Mouse (Mus musculus): ENCODE results near the gene Hrh1. TPM values are rescaled to one million over a fixed set of nuclear protein-coding genes. Genes with fewer than 3 reads are reported as not detected.

Gene Hrh1
- polyA plus RNA-seq, 1 experiment from 2014 or later = not detected

DNA sequence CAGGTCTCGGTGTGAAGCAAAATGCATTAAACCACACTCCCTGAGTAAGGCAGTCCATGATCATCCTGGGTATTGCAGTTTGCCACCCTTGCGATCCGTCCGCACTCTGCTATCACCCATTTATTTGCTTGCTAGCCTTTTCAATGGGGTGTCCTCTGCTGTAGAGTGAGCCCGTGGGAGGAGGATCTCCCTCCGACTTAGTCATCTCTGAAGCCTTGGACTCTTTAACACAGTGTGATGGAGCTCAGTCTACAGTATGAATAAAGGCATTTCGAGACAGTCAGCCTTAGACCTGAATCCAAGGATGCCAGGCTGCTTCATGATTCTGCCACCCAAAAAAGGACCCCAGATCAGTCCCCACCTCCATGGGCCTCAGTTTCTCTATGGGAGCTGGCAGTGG lies 25.0 kb upstream of the Hrh1 start:
- no peak for ATAC-seq (replicated peaks; ENCODE audit: insufficient number of reproducible peaks, low FRiP score, low TSS enrichment)

DNA sequence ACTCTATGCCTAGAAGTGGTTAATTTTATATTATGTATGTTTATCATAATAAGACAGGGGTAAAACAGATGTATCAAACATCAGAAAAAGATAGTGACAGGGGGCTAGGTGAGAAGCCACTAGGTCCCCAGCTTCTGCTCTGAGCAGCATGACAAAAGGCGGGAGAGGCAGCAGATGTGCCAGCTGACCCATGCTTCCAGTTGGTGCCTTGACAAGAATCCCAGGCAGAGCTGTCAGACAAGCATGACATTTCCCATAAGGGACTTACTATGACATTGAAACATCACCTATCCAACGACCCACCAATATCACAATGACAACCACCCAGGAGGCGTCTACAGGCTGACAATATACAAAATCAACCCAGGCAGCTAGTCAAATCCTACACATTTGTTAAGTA lies 16.9 kb upstream of the Hrh1 start:
- H3K4me1 ChIP-seq (ENCODE audit: control insufficient read depth, insufficient read depth, low read length) = no peaks in the 10 kb centered on the region
- WGBS (ENCODE audit: insufficient replicate concordance) = 56% methylated on average over 3 of the region's 3 CpGs
- H3K9me3 ChIP-seq (replicated peaks; ENCODE audit: control insufficient read depth, low read length) = no peaks in the 10 kb centered on the region
- H3K4me2 ChIP-seq = no peak overlapping the region
- H3K9ac ChIP-seq (ENCODE audit: low read depth, low read length) = no peak overlapping the region
- no peaks in the 10 kb centered on the region for H3K27me3 ChIP-seq (ENCODE audit: control insufficient read depth, insufficient read depth, low read length)
- no peak for ATAC-seq (replicated peaks; ENCODE audit: insufficient number of reproducible peaks, low FRiP score, low TSS enrichment)
- no peak overlapping the region for H3K27ac ChIP-seq (ENCODE audit: low read depth, low read length)
- H3K4me3 ChIP-seq (ENCODE audit: low read depth, low read length) = no peak overlapping the region
- H3K36me3 ChIP-seq (ENCODE audit: control insufficient read depth, insufficient read depth, low read length) = no peaks in the 10 kb centered on the region

More for the DNA sequence above, 25.0 kb upstream of the Hrh1 start:
- no peaks in the 10 kb centered on the region for H3K27me3 ChIP-seq (ENCODE audit: control insufficient read depth, insufficient read depth, low read length)
- 86% methylated on average over 7 of the region's 7 CpGs for WGBS (ENCODE audit: insufficient replicate concordance)
- no peak overlapping the region for H3K9ac ChIP-seq (ENCODE audit: low read depth, low read length)
- H3K36me3 ChIP-seq (ENCODE audit: control insufficient read depth, insufficient read depth, low read length) = no peaks in the 10 kb centered on the region
- no peak overlapping the region for H3K4me3 ChIP-seq (ENCODE audit: low read depth, low read length)
- no peaks in the 10 kb centered on the region for H3K4me1 ChIP-seq (ENCODE audit: control insufficient read depth, insufficient read depth, low read length)
- no peaks in the 10 kb centered on the region for H3K9me3 ChIP-seq (replicated peaks; ENCODE audit: control insufficient read depth, low read length)
- H3K4me2 ChIP-seq = no peak overlapping the region
- H3K27ac ChIP-seq (ENCODE audit: low read depth, low read length) = no peak overlapping the region

DNA sequence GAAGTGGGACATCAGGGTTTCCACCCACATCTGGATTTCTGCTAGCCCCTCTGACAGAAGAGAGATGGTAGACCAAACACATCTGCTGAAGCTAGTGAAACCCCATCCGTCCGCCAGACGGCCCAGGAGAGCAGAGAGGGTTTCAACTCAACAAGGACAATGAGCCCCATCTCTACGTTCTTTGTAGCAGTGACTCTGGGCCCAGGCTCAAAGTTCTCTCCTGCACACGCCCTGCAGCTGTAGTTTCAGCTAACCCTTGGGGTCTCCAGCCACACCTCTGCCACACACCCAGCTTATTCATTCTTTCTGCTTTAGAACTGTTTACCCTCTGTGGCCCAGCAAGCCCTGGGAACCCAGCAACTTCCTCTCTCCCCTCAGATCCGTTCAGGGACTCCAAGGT lies 10.4 kb upstream of the Hrh1 start:
- H3K27me3 ChIP-seq (ENCODE audit: control insufficient read depth, insufficient read depth, low read length) = no peaks in the 10 kb centered on the region; the same call in 1 of the 2 replicates
- no peak overlapping the region for H3K4me2 ChIP-seq
- H3K9me3 ChIP-seq (replicated peaks; ENCODE audit: control insufficient read depth, low read length) = no peaks in the 10 kb centered on the region
- WGBS (ENCODE audit: insufficient replicate concordance) = 72% methylated on average over 6 of the region's 6 CpGs
- ATAC-seq (replicated peaks; ENCODE audit: insufficient number of reproducible peaks, low FRiP score, low TSS enrichment) = no peak
- H3K4me3 ChIP-seq (ENCODE audit: low read depth, low read length) = no peak overlapping the region
- no peaks in the 10 kb centered on the region for H3K36me3 ChIP-seq (ENCODE audit: control insufficient read depth, insufficient read depth, low read length)
- no peak overlapping the region for H3K9ac ChIP-seq (ENCODE audit: low read depth, low read length)
- no peaks in the 10 kb centered on the region for H3K4me1 ChIP-seq (ENCODE audit: control insufficient read depth, insufficient read depth, low read length)
- H3K27ac ChIP-seq (ENCODE audit: low read depth, low read length) = no peak overlapping the region

DNA sequence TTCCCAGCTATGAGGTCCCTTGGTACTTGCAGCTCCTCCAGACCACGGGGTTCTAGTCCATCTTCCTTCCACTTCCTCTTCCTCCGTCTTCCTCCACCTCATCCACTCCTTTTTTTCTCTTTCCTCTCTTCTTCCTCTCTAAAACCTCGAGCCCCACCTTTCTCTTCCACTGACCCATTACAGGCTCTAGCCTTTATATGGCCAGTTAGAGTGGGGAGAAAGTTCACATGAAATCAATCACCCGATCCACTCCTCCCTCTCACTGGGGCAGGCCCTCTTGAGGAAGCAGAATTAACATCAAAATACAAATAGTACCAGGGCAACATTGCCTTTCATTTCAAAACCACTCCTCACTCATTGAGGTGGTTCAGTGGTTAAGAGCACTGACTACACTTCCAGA lies 9.9 kb upstream of the Hrh1 start:
- 69% methylated on average over 4 of the region's 4 CpGs for WGBS (ENCODE audit: insufficient replicate concordance)

DNA sequence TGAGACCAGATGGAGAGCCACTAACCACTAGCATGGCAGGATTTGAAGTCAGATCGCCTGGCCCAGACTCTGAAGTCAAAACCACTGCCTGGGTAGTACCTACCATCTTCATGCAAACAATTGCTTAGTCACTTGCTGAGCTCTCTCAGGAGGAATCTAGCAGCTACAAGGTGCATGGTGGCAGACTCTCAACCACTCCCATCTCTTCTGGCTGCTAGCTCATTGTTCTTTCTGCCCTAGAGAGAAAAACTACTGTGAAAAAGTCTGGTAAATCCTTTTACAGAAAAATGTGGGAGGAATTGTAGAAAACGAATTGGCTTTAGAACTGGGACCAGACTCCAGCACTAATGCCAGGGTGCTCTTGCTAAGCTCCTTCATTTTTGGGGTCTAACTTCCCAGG lies 7.6 kb upstream of the Hrh1 start:
- H3K27me3 ChIP-seq (ENCODE audit: control insufficient read depth, insufficient read depth, low read length) = no peaks in the 10 kb centered on the region; the same call in 1 of the 2 replicates
- no peaks in the 10 kb centered on the region for H3K9me3 ChIP-seq (replicated peaks; ENCODE audit: control insufficient read depth, low read length)
- ATAC-seq (replicated peaks; ENCODE audit: insufficient number of reproducible peaks, low FRiP score, low TSS enrichment) = no peak
- H3K36me3 ChIP-seq (ENCODE audit: control insufficient read depth, insufficient read depth, low read length) = no peaks in the 10 kb centered on the region
- 59% methylated on average over 2 of the region's 2 CpGs for WGBS (ENCODE audit: insufficient replicate concordance)
- H3K4me1 ChIP-seq (ENCODE audit: control insufficient read depth, insufficient read depth, low read length) = peaks cover 2% of the 10 kb centered on the region; the same call in 1 of the 2 replicates
- H3K4me3 ChIP-seq (ENCODE audit: low read depth, low read length) = no peak overlapping the region
- H3K4me2 ChIP-seq = no peak overlapping the region
- no peak overlapping the region for H3K27ac ChIP-seq (ENCODE audit: low read depth, low read length)
- H3K9ac ChIP-seq (ENCODE audit: low read depth, low read length) = no peak overlapping the region

More for the DNA sequence above, 9.9 kb upstream of the Hrh1 start:
- Histone ChIP-seq H3K9me3 (replicated peaks; ENCODE audit: control insufficient read depth, low read length) (no peaks in the 10 kb centered on the region), H3K27me3 (ENCODE audit: control insufficient read depth, insufficient read depth, low read length) (no peaks in the 10 kb centered on the region; the same call in 1 of the 2 replicates), H3K4me3 (ENCODE audit: low read depth, low read length) (no peak overlapping the region), H3K4me1 (ENCODE audit: control insufficient read depth, insufficient read depth, low read length) (peaks cover 2% of the 10 kb centered on the region; the same call in 1 of the 2 replicates), H3K9ac (ENCODE audit: low read depth, low read length) (no peak overlapping the region), H3K36me3 (ENCODE audit: control insufficient read depth, insufficient read depth, low read length) (no peaks in the 10 kb centered on the region), H3K27ac (ENCODE audit: low read depth, low read length) (no peak overlapping the region), H3K4me2 (no peak overlapping the region)
- ATAC-seq (replicated peaks; ENCODE audit: insufficient number of reproducible peaks, low FRiP score, low TSS enrichment) = no peak

DNA sequence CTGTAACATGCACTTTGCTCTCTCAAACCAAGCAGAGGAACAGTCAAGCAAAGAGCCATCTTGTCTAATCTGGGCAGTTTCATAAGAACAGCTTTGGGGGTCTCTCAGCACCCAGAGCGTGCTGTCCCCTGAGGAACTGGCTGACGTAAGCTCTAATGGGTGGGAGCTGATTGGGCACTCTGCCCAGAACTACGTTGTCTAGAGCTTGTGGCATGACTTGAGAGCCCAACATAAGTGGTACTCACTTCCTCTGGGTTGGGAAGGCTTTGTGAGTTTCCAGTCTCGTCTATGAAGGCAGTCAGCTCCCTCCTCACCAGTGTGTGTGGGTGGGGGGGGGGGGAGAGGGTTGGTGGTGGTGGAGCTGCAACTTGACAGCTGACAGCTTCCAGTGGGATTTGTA lies 2.8 kb upstream of the Hrh1 start:
- H3K36me3 ChIP-seq (ENCODE audit: control insufficient read depth, insufficient read depth, low read length) = no peaks in the 10 kb centered on the region
- H3K4me2 ChIP-seq = no peak overlapping the region
- peaks cover 8% of the 10 kb centered on the region for H3K4me1 ChIP-seq (ENCODE audit: control insufficient read depth, insufficient read depth, low read length)
- no peak for ATAC-seq (replicated peaks; ENCODE audit: insufficient number of reproducible peaks, low FRiP score, low TSS enrichment)
- H3K9ac ChIP-seq (ENCODE audit: low read depth, low read length) = no peak overlapping the region
- no peaks in the 10 kb centered on the region for H3K9me3 ChIP-seq (replicated peaks; ENCODE audit: control insufficient read depth, low read length)
- no peak overlapping the region for H3K27ac ChIP-seq (ENCODE audit: low read depth, low read length)
- no peak overlapping the region for H3K4me3 ChIP-seq (ENCODE audit: low read depth, low read length)
- WGBS (ENCODE audit: insufficient replicate concordance) = 50% methylated on average over 4 of the region's 4 CpGs
- peaks cover 36% of the 10 kb centered on the region for H3K27me3 ChIP-seq (ENCODE audit: control insufficient read depth, insufficient read depth, low read length)

DNA sequence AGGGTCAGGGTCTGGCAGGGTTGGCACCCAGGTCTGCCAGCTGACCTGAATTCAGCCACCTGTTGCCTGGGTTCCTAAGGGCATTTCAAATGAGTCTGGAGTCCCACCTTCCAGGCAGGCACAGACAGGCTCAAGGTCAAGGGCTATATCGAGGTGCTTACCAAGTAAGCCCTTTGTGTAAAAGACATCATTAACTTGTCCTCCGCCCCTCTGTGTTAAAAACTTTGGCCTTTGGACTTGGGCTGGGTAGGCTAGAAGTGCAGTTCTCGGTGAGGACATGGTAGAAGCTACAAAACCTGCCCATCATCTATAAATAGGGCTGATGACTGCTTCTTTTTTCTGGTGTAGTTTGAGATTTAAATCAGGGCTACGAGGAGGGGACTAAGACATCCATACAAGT lies 1.1 kb upstream of the Hrh1 start:
- 46% methylated on average over 4 of the region's 4 CpGs for WGBS (ENCODE audit: insufficient replicate concordance)
- no peaks in the 10 kb centered on the region for H3K36me3 ChIP-seq (ENCODE audit: control insufficient read depth, insufficient read depth, low read length)
- ATAC-seq (replicated peaks; ENCODE audit: insufficient number of reproducible peaks, low FRiP score, low TSS enrichment) = no peak
- no peaks in the 10 kb centered on the region for H3K9me3 ChIP-seq (replicated peaks; ENCODE audit: control insufficient read depth, low read length)
- H3K4me3 ChIP-seq (ENCODE audit: low read depth, low read length) = no peak overlapping the region
- H3K4me2 ChIP-seq = no peak overlapping the region
- peaks cover 51% of the 10 kb centered on the region for H3K27me3 ChIP-seq (ENCODE audit: control insufficient read depth, insufficient read depth, low read length)
- H3K4me1 ChIP-seq (ENCODE audit: control insufficient read depth, insufficient read depth, low read length) = peaks cover 8% of the 10 kb centered on the region
- H3K9ac ChIP-seq (ENCODE audit: low read depth, low read length) = no peak overlapping the region
- no peak overlapping the region for H3K27ac ChIP-seq (ENCODE audit: low read depth, low read length)

DNA sequence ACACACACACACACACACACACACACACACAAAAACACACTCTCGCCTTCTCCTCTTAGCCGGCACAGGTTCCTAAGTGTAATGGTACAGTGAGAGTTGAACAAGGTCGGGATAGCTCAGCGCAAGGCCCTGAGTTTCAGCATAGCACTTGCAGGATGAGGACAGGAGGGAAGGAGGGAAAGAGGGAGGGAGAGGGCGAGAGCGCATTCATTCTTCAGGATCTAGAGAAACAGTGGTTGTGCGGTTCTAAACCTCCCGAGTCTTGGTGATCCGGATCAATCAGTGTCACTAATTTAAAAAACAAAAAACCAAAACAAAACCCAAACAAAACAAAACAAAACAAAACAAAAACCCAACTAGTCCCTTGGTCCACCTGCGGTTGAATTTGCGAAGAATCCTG lies 456 bp upstream of the Hrh1 start:
- no peak overlapping the region for H3K27ac ChIP-seq (ENCODE audit: low read depth, low read length)
- H3K36me3 ChIP-seq (ENCODE audit: control insufficient read depth, insufficient read depth, low read length) = no peaks in the 10 kb centered on the region
- peak overlapping the region; percentile 93 for H3K4me2 ChIP-seq
- H3K4me1 ChIP-seq (ENCODE audit: control insufficient read depth, insufficient read depth, low read length) = peaks cover 8% of the 10 kb centered on the region
- no peak overlapping the region for H3K9ac ChIP-seq (ENCODE audit: low read depth, low read length)
- 9% methylated on average over 11 of the region's 11 CpGs for WGBS (ENCODE audit: insufficient replicate concordance)
- peaks cover 53% of the 10 kb centered on the region for H3K27me3 ChIP-seq (ENCODE audit: control insufficient read depth, insufficient read depth, low read length)
- ATAC-seq (replicated peaks; ENCODE audit: insufficient number of reproducible peaks, low FRiP score, low TSS enrichment) = no peak
- peak overlapping the region; percentile 56 for H3K4me3 ChIP-seq (ENCODE audit: low read depth, low read length)
- no peaks in the 10 kb centered on the region for H3K9me3 ChIP-seq (replicated peaks; ENCODE audit: control insufficient read depth, low read length)

DNA sequence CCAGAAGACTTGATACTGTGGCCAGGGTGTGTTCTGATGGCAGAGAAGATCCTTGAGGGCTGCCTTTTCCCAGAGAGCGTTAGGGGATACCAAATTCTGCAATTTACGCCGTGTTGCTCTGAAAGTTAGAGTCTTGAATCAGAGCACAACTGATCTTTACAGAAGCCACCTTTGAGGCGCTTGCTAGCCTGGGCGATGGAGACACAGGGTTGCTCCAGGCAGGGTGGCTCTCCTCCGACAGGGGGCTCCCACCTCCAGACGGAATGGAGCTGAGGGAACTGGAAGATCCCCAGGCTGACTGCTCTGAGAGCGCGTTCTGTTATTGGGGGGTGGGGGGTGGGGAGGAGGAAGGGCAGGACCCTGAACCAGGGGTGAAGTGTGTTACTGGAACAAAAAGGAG lies 890 bp downstream of the Hrh1 start:
- no peak overlapping the region for H3K4me3 ChIP-seq (ENCODE audit: low read depth, low read length)
- no peaks in the 10 kb centered on the region for H3K9me3 ChIP-seq (replicated peaks; ENCODE audit: control insufficient read depth, low read length)
- no peak overlapping the region for H3K27ac ChIP-seq (ENCODE audit: low read depth, low read length)
- peaks cover 53% of the 10 kb centered on the region for H3K27me3 ChIP-seq (ENCODE audit: control insufficient read depth, insufficient read depth, low read length)
- 5% methylated on average over 9 of the region's 9 CpGs for WGBS (ENCODE audit: insufficient replicate concordance)
- H3K9ac ChIP-seq (ENCODE audit: low read depth, low read length) = no peak overlapping the region
- peaks cover 5% of the 10 kb centered on the region; the same call in 1 of the 2 replicates for H3K4me1 ChIP-seq (ENCODE audit: control insufficient read depth, insufficient read depth, low read length)
- H3K4me2 ChIP-seq = no peak overlapping the region
- no peak for ATAC-seq (replicated peaks; ENCODE audit: insufficient number of reproducible peaks, low FRiP score, low TSS enrichment)
- no peaks in the 10 kb centered on the region for H3K36me3 ChIP-seq (ENCODE audit: control insufficient read depth, insufficient read depth, low read length)

All from heart, embryonic 11.5 days (tissue).